Comparison of ENCODE assay signal across 19 mouse cellular contexts in the genomic region with DNA sequence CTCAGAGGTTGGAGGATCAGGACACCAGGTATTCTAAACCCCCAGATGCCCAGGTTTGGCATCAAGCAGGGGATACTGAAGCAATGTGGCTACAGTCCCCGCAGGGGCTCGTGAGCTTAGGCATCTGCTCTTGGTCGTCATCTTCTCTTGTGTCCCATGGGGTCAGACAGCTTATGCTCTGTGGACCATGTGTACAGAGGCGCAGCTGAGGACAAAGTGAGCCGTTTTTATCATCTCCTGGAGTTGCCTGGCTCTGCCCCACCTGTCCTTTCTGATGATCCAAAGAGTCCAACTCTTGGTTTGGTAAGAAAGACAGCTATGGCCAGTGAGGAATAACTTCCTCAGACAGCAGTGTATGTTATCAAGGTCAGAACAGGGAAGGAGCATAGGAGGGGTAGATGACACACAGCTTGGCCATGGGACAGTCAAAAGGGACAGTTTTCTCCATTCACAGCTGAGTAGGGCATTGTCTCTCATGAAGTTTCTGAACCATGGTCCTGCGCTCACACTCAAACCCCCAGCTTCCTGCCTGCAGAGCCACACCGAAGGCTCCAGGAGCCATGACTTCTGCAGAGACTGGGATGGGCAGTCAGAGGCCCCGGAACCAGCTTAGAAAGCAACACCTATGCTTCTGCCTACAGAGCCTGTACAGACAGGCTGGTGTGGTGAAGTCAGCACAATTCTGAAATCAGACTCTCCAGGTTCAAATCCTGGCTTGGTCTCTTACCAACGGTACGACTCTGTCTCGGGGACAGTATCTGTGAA. TPM values are rescaled to one million over a fixed set of nuclear protein-coding genes. Genes with fewer than 3 reads are reported as not detected.
DNase-seq lines count a peak whose midpoint lies in the region; ATAC-seq and TF ChIP-seq lines count a peak whose summit lies in the region.
"Had no signal": no experiment of that assay in that cellular context is flagged by ENCODE, and none has a peak within 500 bp of the region (broad histone marks: within the 10 kb centered on the region; RNA-seq: fewer than 3 reads in every experiment).

No protein-coding gene starts in this region.

- no peak overlapping the region for H3K27ac ChIP-seq in hindbrain, embryonic 12.5 days
- no peak overlapping the region for H3K27ac ChIP-seq in hindbrain, embryonic 11.5 days (ENCODE audit: low read depth, low read length)
- no peak overlapping the region for H3K27ac ChIP-seq in lung, embryonic 16.5 days (ENCODE audit: low read length)
- no peak overlapping the region for H3K27ac ChIP-seq in hindbrain, postnatal 0 days
- H3K27ac ChIP-seq in kidney, embryonic 14.5 days (ENCODE audit: low read depth, low read length), result no peak overlapping the region
- H3K27ac ChIP-seq in left cerebral cortex, adult 2 months, result no peak overlapping the region
- H3K27ac ChIP-seq: heart, adult 2 months; liver, embryonic 12.5 days had no signal

- H3K4me3 ChIP-seq in hindbrain, embryonic 12.5 days, result no peak overlapping the region
- H3K4me3 ChIP-seq in hindbrain, embryonic 11.5 days (ENCODE audit: low read depth, low read length), result no peak overlapping the region
- no peak overlapping the region; the same call in 1 of the 2 replicates for H3K4me3 ChIP-seq in lung, embryonic 16.5 days (ENCODE audit: low read length)
- no peak overlapping the region for H3K4me3 ChIP-seq in hindbrain, postnatal 0 days (ENCODE audit: low read length)
- H3K4me3 ChIP-seq in kidney, embryonic 14.5 days (ENCODE audit: low read length), result no peak overlapping the region
- H3K4me3 ChIP-seq in left cerebral cortex, adult 2 months, result no peak overlapping the region
- H3K4me3 ChIP-seq: heart, adult 2 months; liver, embryonic 12.5 days had no signal

- peaks cover 18% of the 10 kb centered on the region for H3K27me3 ChIP-seq in hindbrain, embryonic 12.5 days
- H3K27me3 ChIP-seq in hindbrain, embryonic 11.5 days (ENCODE audit: control insufficient read depth, insufficient read depth, low read length), result peaks cover 5% of the 10 kb centered on the region; the same call in 1 of the 2 replicates
- H3K27me3 ChIP-seq in lung, embryonic 16.5 days (ENCODE audit: control insufficient read depth, insufficient read depth, low read depth, low read length), result no peaks in the 10 kb centered on the region
- H3K27me3 ChIP-seq in hindbrain, postnatal 0 days (ENCODE audit: insufficient read depth, low read length), result peaks cover 8% of the 10 kb centered on the region
- peaks cover 7% of the 10 kb centered on the region; the same call in 1 of the 2 replicates for H3K27me3 ChIP-seq in kidney, embryonic 14.5 days (ENCODE audit: control insufficient read depth, insufficient read depth, low read length)
- H3K27me3 ChIP-seq: Patski had no signal

- TF ChIP-seq CTCF in hindbrain, postnatal 0 days (IDR thresholded peaks at IDR 0.05; ENCODE audit: low read depth), result no peak
- no peak for TF ChIP-seq CTCF in left cerebral cortex, adult 2 months (IDR thresholded peaks at IDR 0.05)

- H3K4me2 ChIP-seq in hindbrain, embryonic 12.5 days (replicated peaks), result peak overlapping the region; percentile 67; the same call in 1 of the 2 replicates
- no peak overlapping the region for H3K4me2 ChIP-seq in hindbrain, embryonic 11.5 days (replicated peaks; ENCODE audit: low read depth, low read length)
- H3K4me2 ChIP-seq in lung, embryonic 16.5 days (ENCODE audit: low read depth, low read length), result peak overlapping the region; percentile 91; the same call in 1 of the 2 replicates
- peak overlapping the region; percentile 96 for H3K4me2 ChIP-seq in hindbrain, postnatal 0 days (ENCODE audit: low read depth, low read length)
- H3K4me2 ChIP-seq in kidney, embryonic 14.5 days (replicated peaks; ENCODE audit: low read depth, low read length), result no peak overlapping the region
- H3K4me2 ChIP-seq: liver, embryonic 12.5 days had no signal

- H3K9ac ChIP-seq in hindbrain, embryonic 12.5 days, result no peak overlapping the region
- H3K9ac ChIP-seq in hindbrain, embryonic 11.5 days (ENCODE audit: low read depth, low read length), result no peak overlapping the region
- H3K9ac ChIP-seq in lung, embryonic 16.5 days (ENCODE audit: low read length), result no peak overlapping the region
- H3K9ac ChIP-seq in hindbrain, postnatal 0 days (replicated peaks; ENCODE audit: low read length), result no peak overlapping the region
- H3K9ac ChIP-seq in kidney, embryonic 14.5 days (ENCODE audit: low read depth, low read length), result no peak overlapping the region
- H3K9ac ChIP-seq: liver, embryonic 12.5 days; stomach, embryonic 15.5 days had no signal

- no peaks in the 10 kb centered on the region for H3K9me3 ChIP-seq in hindbrain, embryonic 12.5 days (replicated peaks)
- H3K9me3 ChIP-seq in hindbrain, embryonic 11.5 days (ENCODE audit: control insufficient read depth, low read length), result no peaks in the 10 kb centered on the region
- no peaks in the 10 kb centered on the region for H3K9me3 ChIP-seq in lung, embryonic 16.5 days (ENCODE audit: control insufficient read depth, low read length)
- H3K9me3 ChIP-seq in hindbrain, postnatal 0 days (ENCODE audit: low read length), result no peaks in the 10 kb centered on the region
- H3K9me3 ChIP-seq in kidney, embryonic 14.5 days (ENCODE audit: control insufficient read depth, low read length), result no peaks in the 10 kb centered on the region
- H3K9me3 ChIP-seq: liver, embryonic 12.5 days; stomach, embryonic 15.5 days had no signal

- intact Hi-C loops in left cerebral cortex, adult 2 months (cut with DNase I), result no loop called here

- H3K36me3 ChIP-seq in hindbrain, embryonic 12.5 days, result no peaks in the 10 kb centered on the region
- H3K36me3 ChIP-seq in hindbrain, embryonic 11.5 days (ENCODE audit: control insufficient read depth, insufficient read depth, low read length), result no peaks in the 10 kb centered on the region
- H3K36me3 ChIP-seq in lung, embryonic 16.5 days (ENCODE audit: control insufficient read depth, insufficient read depth, low read length), result no peaks in the 10 kb centered on the region
- H3K36me3 ChIP-seq in hindbrain, postnatal 0 days (ENCODE audit: insufficient read depth, low read length), result no peaks in the 10 kb centered on the region
- H3K36me3 ChIP-seq in kidney, embryonic 14.5 days (ENCODE audit: control insufficient read depth, insufficient read depth, low read length), result no peaks in the 10 kb centered on the region
- H3K36me3 ChIP-seq: liver, embryonic 12.5 days; stomach, embryonic 15.5 days had no signal

- no peak for DNase-seq in hindbrain, embryonic 11.5 days (ENCODE audit: low spot score)
- DNase-seq in lung, adult 18-20 months, result no peak
- peak; percentile 63 for DNase-seq in A20 (ENCODE audit: low read depth, low spot score)
- DNase-seq in hindbrain, postnatal 0 days (ENCODE audit: low spot score), result no peak
- no peak for DNase-seq in left cerebral cortex, adult 2 months (ENCODE audit: extremely low spot score in 1 of 2, low spot score in 2 of 2)
- DNase-seq: cerebellum, adult 18-20 months; cerebellum, postnatal 36 days; heart, adult 2 months; kidney, adult 2 months; kidney, postnatal 36 days; right cerebral cortex, postnatal 14 days; thymus, adult 2 months had no signal

- H3K4me1 ChIP-seq in hindbrain, embryonic 12.5 days, result peaks cover 62% of the 10 kb centered on the region
- peaks cover 10% of the 10 kb centered on the region for H3K4me1 ChIP-seq in hindbrain, embryonic 11.5 days (replicated peaks; ENCODE audit: control insufficient read depth, insufficient read depth, low read length)
- H3K4me1 ChIP-seq in lung, embryonic 16.5 days (replicated peaks; ENCODE audit: control insufficient read depth, insufficient read depth, low read length), result peaks cover 40% of the 10 kb centered on the region
- peaks cover 19% of the 10 kb centered on the region for H3K4me1 ChIP-seq in hindbrain, postnatal 0 days (ENCODE audit: insufficient read depth, low read length)
- peaks cover 16% of the 10 kb centered on the region for H3K4me1 ChIP-seq in kidney, embryonic 14.5 days (ENCODE audit: control insufficient read depth, insufficient read depth, low read length)
- H3K4me1 ChIP-seq: liver, embryonic 12.5 days had no signal

- no peak for ATAC-seq in hindbrain, embryonic 12.5 days (ENCODE audit: low FRiP score)
- ATAC-seq in hindbrain, embryonic 11.5 days (ENCODE audit: low FRiP score), result no peak
- no peak for ATAC-seq in lung, embryonic 16.5 days (ENCODE audit: low read depth)
- ATAC-seq in hindbrain, postnatal 0 days, result no peak
- no peak for ATAC-seq in kidney, embryonic 14.5 days (ENCODE audit: low FRiP score, low TSS enrichment)
- ATAC-seq: activated CD4-positive, CD25-positive, alpha-beta regulatory T cell, adult 4 months; liver, embryonic 12.5 days; Patski had no signal

- 85% methylated on average over 11 of the region's 11 CpGs for WGBS in hindbrain, embryonic 12.5 days
- 87% methylated on average over 11 of the region's 11 CpGs for WGBS in hindbrain, embryonic 11.5 days
- WGBS in lung, embryonic 16.5 days, result 83% methylated on average over 11 of the region's 11 CpGs
- 78% methylated on average over 11 of the region's 11 CpGs for whole genome bisulfite sequencing in hindbrain, postnatal 0 days
- 89% methylated on average over 11 of the region's 11 CpGs for WGBS in kidney, embryonic 14.5 days

RNA-seq across cellular contexts. Expression of gene Chst3, which starts 2.5 kb away (rescaled TPM):
- polyA plus RNA-seq in hindbrain, embryonic 12.5 days (2016; fragmentation: Nextera tagmentation; extraction: Ambion mirVana), result 3.2 and 3.7 TPM in 2 replicates
- 1.5 TPM in 2 replicates for polyA plus RNA-seq in hindbrain, embryonic 11.5 days (2014; fragmentation: Nextera tagmentation; extraction: Ambion mirVana)
- 1.8 and 2.1 TPM in 2 replicates for polyA plus RNA-seq in lung, embryonic 16.5 days (2015; fragmentation: Nextera tagmentation; extraction: Ambion mirVana)
- 7.2 and 10.0 TPM in 2 replicates for total RNA-seq in hindbrain, postnatal 0 days (2014; rRNA removed)
- polyA plus RNA-seq in hindbrain, postnatal 0 days (2015; fragmentation: Nextera tagmentation; extraction: Ambion mirVana), result 0.89 and 0.96 TPM in 2 replicates
- polyA plus RNA-seq in kidney, embryonic 14.5 days (2014; fragmentation: Nextera tagmentation; extraction: Ambion mirVana), result 1.0 and 1.1 TPM in 2 replicates
- total RNA-seq in left cerebral cortex, adult 2 months (2021), result 1 to 10 TPM; 1.2 to 1.4 TPM

Comparison
In these comparisons a context has a peak if more than half of its experiments do, and no peak if none do; other contexts are left out.
1. H3K4me2 ChIP-seq: peak in hindbrain, embryonic 12.5 days (single experiment), lung, embryonic 16.5 days (single experiment) and hindbrain, postnatal 0 days (single experiment); none in hindbrain, embryonic 11.5 days (single experiment) and kidney, embryonic 14.5 days (single experiment).